Mouse (Mus musculus) activated CD4-positive, CD25-positive, alpha-beta regulatory T cell, adult 4 months (primary cell): ENCODE results near the gene Edil3. TPM values are rescaled to one million over a fixed set of nuclear protein-coding genes. Genes with fewer than 3 reads are reported as not detected.
"Not testable (repeated sequence)": the region's sequence is repeated elsewhere in the genome, so short reads cannot be mapped to it uniquely, and the experiment has no call there.

Experiments
- ATAC-seq: one replicate; pipeline ENCODE4 v1.8.0; 2017
- polyA plus RNA-seq, 2 experiments: library from polyadenylated mRNA; unstranded; fragments of 100-300 nt; shearing (Covaris generic); gene quantifications; one replicate each; pipeline ENCODE4 v1.2.1; 2017

Gene Edil3
- polyA plus RNA-seq, 2 experiments from 2014 or later = 0.18 TPM; not detected in 1

DNA sequence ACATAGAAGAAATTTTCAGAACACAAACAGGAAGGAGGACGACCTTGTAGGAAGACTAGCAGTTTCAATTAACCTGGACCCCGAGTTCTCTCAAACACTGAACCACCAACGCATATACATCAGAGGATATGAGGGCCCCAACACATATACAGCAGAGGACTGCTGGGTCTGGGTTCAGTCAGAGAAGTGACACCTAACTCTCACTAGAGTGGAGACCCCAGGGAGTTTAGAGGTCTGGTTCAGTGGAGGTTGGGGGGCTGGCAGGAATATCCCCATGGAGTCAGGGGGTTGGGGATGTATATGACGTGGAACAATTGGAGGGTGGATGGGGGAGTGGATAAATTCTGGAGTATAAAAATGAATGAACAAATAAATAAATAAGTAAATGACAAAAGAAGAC lies 151.1 kb downstream of the Edil3 start:
- no peak for ATAC-seq

DNA sequence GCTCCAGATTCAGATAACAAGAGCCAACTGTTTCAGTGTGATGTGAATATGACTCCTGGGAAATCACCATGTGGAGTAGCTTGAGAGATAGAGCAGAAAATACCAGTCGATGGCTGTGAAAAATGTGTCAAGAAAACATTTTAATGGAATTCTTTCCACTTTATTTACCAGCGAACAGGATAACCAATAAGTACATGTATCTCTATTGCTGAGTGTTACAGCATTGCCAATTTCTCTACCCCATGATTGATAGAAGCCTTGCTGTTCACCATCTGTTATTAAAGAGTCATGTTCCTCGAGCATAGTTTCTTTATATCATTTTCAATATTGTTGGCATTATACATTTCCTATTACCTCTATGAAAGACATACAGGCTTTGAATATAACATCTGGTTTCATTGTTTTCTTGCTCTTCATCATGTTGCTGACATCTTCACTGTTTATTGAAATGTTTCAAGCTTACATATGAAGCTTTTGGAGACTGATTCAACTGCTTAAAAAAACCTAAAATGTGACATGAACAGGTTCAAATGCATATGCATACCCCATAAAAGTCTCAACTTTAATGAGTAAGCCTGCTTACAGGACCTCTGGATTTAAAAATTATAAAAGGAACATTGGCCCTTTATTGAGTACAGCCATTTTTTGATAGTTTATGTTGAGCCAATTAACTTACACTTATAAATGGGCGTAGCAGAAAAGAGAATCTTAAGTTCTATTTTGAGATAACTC lies 186.6 kb downstream of the Edil3 start:
- ATAC-seq = no peak

DNA sequence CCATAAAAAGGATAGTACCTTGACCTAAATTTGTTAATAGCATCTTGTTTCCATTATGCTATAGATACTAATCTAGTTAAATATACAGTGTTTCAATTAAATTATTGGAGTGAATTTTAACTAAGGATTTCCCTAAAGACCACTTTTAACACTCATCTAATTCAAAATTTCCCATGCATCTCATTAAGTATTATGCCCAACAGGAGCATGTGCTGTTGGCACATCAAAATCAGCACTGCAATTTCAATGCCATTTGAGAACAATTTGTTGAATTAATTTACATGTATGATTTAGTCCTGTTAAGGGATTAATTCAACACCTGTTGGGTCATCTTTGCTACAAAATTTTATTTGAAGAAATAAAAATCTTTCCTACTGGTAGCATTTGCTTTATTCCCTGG lies 191.2 kb downstream of the Edil3 start:
- no peak for ATAC-seq

- ATAC-seq = no peak
These were observed 208.7 kb downstream of the Edil3 start for GRCm38 (mm10) chr13:89029817-89030539.

- no peak for ATAC-seq
These were observed 214.4 kb downstream of the Edil3 start for GRCm38 (mm10) chr13:89035711-89036110.

GRCm38 (mm10) chr13:89041495-89041894 lies 220.2 kb downstream of the Edil3 start:
- ATAC-seq = no peak

DNA sequence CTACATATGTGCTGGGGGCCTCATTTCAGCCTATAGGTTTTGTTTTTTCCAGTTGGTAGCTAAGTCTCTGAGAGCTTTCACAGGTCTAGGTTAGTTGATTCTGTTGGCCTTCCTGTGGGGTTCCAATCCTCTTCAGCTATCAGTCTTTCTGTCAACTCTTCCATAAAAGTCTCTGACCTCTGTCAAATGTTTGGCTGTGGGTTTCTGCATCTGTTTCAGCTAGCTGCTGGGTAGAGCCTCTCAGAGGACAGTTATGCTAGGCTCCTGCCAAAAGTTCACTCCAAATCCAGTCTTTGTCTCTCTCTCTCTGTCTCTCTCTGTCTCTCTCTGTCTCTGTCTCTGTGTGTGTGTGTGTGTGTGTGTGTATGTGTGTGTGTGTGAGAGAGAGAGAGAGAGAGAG lies 248.9 kb downstream of the Edil3 start:
- not testable (repeated sequence) for ATAC-seq

GRCm38 (mm10) chr13:89076212-89076611 lies 254.9 kb downstream of the Edil3 start:
- ATAC-seq = no peak

DNA sequence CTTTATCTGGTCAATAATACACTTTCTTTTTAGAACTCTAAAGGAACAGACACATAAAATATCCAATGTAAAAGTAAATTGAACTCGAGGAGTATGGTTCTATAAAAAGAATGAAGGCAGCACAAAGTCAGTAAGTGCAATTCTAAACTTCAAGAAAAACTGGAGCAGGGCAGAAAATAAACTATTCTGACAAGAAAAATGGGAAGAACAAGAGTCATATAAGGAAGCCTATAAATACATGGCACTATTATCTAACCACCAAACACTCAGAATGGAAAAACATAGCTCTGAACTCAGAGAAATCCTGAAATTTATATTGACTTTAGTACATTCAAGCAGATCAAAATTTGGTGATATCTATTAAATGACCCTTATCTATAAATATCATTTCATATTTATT lies 284.6 kb downstream of the Edil3 start:
- ATAC-seq = no peak

DNA sequence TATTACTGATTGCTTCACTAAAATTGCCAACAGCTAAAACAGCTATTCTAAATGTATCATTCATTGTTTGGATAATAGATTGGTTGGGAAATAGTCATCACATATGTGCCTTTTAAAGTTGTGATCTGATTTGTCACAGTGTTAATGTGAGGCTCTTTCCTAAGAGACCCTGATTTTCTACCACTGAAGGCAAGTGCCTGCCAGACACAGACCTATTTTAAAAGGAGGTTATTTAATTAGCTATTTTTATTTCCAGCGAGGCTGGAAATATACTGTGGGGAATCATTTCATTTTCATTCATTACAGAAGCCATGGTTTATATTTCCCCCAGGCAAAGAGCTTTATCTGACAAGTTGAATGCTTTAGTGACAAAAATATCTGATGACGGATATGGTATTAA lies 296.3 kb downstream of the Edil3 start:
- no peak for ATAC-seq

DNA sequence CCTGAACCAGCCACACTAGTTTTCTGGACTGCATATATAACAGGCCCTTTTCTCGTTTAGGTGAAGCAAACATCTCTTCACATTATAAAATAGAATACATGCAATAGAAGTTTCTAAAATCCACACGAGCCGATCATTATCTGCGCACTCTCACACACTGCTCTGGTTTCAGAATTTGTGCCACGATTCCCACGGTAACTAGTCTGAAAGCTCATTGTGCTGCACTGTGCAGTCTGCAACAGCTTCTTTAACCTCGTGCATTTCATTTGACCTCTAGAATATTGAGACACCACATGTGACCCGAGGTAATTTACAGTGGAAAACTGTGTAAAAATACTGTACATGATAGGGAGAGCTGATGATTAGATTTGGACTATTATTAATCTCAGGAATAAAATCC lies 298.5 kb downstream of the Edil3 start:
- ATAC-seq = no peak

GRCm38 (mm10) chr13:89122511-89123253 lies 301.4 kb downstream of the Edil3 start:
- no peak for ATAC-seq

GRCm38 (mm10) chr13:89123396-89123795 lies 302.1 kb downstream of the Edil3 start:
- no peak for ATAC-seq

- no peak for ATAC-seq
These were observed 324.8 kb downstream of the Edil3 start for GRCm38 (mm10) chr13:89146056-89146547.

DNA sequence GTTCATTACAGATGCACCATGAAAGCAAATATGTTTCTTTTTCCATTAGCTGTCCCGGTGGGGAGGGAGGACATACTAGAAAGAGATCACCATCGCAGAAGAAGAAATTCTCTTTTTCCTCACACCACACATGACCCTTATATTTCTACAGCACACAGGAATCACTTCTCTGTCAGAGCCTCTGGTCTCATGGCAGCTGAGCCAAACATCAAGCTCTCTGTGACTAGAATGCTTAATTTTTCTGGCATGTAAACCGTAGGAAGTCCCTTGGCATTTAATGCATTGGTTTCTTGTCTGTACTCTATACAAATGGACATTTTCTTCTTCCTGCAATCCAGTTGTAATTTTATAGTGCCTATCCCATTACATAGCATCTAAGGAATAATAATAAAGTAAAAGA lies 330.6 kb downstream of the Edil3 start:
- ATAC-seq = no peak

- no peak for ATAC-seq
These were observed 346.7 kb downstream of the Edil3 start for GRCm38 (mm10) chr13:89167960-89168359.

DNA sequence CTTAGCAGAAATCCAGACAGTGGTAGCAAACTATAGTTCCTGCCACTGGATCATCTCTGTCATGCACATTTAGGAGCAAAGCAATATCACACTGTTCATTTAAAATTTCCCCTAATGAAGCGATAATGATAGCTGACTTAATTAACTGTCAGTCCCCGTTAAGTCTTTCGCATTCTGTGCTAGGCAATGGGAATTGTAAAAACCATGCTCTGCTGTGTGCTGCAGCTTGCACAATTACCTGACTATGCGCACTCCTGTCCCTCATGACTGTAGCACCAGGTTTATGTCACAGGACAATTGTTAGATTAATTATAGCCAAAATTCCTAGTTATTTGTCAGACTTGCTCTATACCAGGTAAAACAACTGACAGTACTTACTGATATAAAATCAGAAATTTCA lies 348.8 kb downstream of the Edil3 start:
- no peak for ATAC-seq

DNA sequence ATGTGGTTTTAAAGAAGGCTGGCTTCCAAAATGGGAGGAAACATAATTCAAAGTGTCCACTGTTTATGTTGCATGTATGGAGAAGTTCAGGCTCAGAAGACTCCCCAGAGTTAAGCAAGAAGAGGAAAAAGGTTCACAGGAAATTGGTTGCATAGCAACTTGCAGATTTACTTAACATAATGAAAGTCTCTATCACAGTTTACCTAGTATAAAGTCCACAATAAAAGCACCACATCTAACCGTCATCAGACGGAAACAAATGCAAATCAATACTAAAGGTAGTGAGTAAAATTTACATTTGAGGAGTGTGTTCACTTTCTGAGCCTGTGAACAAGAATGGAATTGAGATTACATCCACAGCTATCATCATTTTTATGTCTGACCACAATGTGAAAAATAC lies 353.9 kb downstream of the Edil3 start:
- peak; percentile 32 for ATAC-seq

GRCm38 (mm10) chr13:89189051-89189450 lies 367.8 kb downstream of the Edil3 start:
- ATAC-seq = no peak

- ATAC-seq = no peak
These were observed 375.7 kb downstream of the Edil3 start for GRCm38 (mm10) chr13:89197019-89197418.

- no peak for ATAC-seq
These were observed 378.0 kb downstream of the Edil3 start for GRCm38 (mm10) chr13:89199275-89199674.

DNA sequence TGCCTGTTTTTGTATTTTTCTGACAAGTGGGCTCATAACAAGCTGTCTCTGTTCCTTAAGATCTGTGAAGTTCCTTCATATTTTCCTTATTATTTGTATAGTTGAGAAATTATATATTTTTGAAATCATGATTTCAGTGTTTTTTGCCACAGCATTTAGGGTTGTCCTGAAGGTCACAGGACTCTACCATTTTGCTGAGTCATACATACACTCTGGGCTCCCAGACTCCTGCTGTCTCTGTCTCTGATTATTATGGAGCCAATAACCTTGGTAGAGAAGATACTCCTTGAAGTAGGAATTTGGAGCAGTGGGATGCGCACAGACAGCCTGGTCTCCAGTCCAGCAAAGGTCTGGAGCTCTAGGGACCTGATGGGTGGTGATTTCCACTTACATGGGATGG lies 416.8 kb downstream of the Edil3 start:
- no peak for ATAC-seq

DNA sequence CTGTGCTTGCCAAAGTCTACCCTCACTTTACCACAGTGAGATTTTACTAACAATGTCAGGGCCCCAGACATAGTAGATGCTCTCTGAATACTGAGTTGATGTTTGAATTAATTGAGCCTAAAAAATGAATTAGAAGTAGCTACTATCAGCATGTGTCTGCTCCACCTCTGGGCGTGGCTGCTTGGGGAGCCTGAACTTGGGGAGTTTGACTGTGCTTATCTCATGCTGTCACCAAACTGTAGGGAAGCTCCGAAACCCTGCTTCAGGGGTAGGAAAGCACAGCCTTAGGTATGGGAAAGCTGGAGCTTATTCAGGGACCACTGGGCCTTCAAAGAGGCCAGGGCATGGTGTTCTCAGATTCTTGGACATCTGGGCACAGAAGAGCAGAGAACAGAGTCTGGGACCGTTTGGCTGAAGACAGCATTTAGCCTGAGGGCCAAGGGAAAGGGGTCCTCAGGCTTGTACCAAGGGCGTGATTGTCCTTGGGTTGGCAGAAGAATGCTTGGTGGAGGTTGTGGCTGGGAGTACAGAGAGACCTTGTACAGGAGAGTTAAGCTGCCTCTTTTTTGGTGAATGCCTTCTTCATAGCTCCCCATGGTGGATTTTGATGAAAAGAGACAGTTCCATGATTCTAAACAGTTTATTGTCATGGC lies 432.8 kb downstream of the Edil3 start:
- ATAC-seq = no peak
